Mouse (Mus musculus) hindbrain, embryonic 12.5 days (tissue): ENCODE results near the gene Rcan1. TPM values are rescaled to one million over a fixed set of nuclear protein-coding genes. Genes with fewer than 3 reads are reported as not detected.

Source experiments
- ATAC-seq: fragments of 200-750 bp; cut with Nextera tagmentation; 2 replicates; pipeline ENCODE4 v1.8.0; 2017; ENCODE audit warnings: moderate TSS enrichment; ENCODE audit not compliant: low FRiP score
- H3K27ac ChIP-seq: fragments of 300-500 bp; sonication (generic); 2 replicates; pipeline ENCODE4 v1.5.1; 2016; ENCODE audit warnings: mild to moderate bottlenecking
- H3K27me3 ChIP-seq: fragments of 300-500 bp; sonication (generic); 2 replicates; pipeline ENCODE4 v1.6.1; 2016; ENCODE audit warnings: mild to moderate bottlenecking
- H3K36me3 ChIP-seq: fragments of 300-500 bp; sonication (generic); 2 replicates; pipeline ENCODE4 v1.6.1; 2016; ENCODE audit warnings: mild to moderate bottlenecking
- H3K4me1 ChIP-seq: fragments of 300-500 bp; sonication (generic); 2 replicates; pipeline ENCODE4 v1.6.1; 2016
- H3K4me2 ChIP-seq: fragments of 300-500 bp; sonication (generic); replicated peaks from 2 replicates; pipeline ENCODE4 v1.6.1; 2016; ENCODE audit warnings: mild to moderate bottlenecking
- H3K4me3 ChIP-seq: fragments of 300-500 bp; sonication (generic); 2 replicates; pipeline ENCODE4 v1.5.1; 2016; ENCODE audit warnings: mild to moderate bottlenecking
- H3K9ac ChIP-seq: fragments of 300-500 bp; sonication (generic); 2 replicates; pipeline ENCODE4 v1.6.1; 2016; ENCODE audit warnings: mild to moderate bottlenecking, moderate library complexity
- H3K9me3 ChIP-seq: fragments of 300-500 bp; sonication (generic); replicated peaks from 2 replicates; pipeline ENCODE4 v1.6.1; 2016; ENCODE audit warnings: mild to moderate bottlenecking
- WGBS: fragments of 180-500 bp; shearing (Covaris S2); methylation state at CpG from one replicate; pipeline ENCODE4 v1.1.7; 2016; 5-methylcytosine and 5-hydroxymethylcytosine counted together
- polyA plus RNA-seq: library from polyadenylated mRNA; unstranded; fragments of >200 nt; fragmentation: Nextera tagmentation; extraction: Ambion mirVana; gene quantifications from 2 replicates; pipeline ENCODE4 v1.2.1, GENCODE M21; 2016

Rcan1 gene
- polyA plus RNA-seq, 1 experiment from 2014 or later = 47.2 TPM

- H3K4me1 ChIP-seq = 0 out of 2 replicates have a peak, but pooled peaks cover 7% of the 10 kb centered on the region
- no peak overlapping the region for H3K9ac ChIP-seq
- no peak overlapping the region for H3K4me3 ChIP-seq
- H3K36me3 ChIP-seq = no peaks in the 10 kb centered on the region
- H3K9me3 ChIP-seq = no peaks in the 10 kb centered on the region
- ATAC-seq = no peak
- no peak overlapping the region for H3K4me2 ChIP-seq
- no peak overlapping the region for H3K27ac ChIP-seq
- no peaks in the 10 kb centered on the region for H3K27me3 ChIP-seq
Measured at GRCm38 (mm10) chr16:92383412-92383811, 87.3 kb downstream of the Rcan1 start.

GRCm38 (mm10) chr16:92382508-92382907 is 88.2 kb downstream of the Rcan1 start:
- no peaks in the 10 kb centered on the region for H3K27me3 ChIP-seq
- H3K4me1 ChIP-seq = 0 out of 2 replicates have a peak, but pooled peaks cover 7% of the 10 kb centered on the region
- no peaks in the 10 kb centered on the region for H3K36me3 ChIP-seq
- ATAC-seq = no peak
- H3K27ac ChIP-seq = no peak overlapping the region; the same call in 1 of the 2 replicates
- H3K4me3 ChIP-seq = no peak overlapping the region
- H3K9me3 ChIP-seq = no peaks in the 10 kb centered on the region
- no peak overlapping the region for H3K4me2 ChIP-seq
- H3K9ac ChIP-seq = no peak overlapping the region
- WGBS = 43% methylated on average over 6 of the region's 6 CpGs

GRCm38 (mm10) chr16:92381092-92381491 is 89.6 kb downstream of the Rcan1 start:
- ATAC-seq = no peak
- WGBS = 81% methylated on average over 6 of the region's 6 CpGs
- Histone ChIP-seq H3K9ac (no peak overlapping the region), H3K36me3 (no peaks in the 10 kb centered on the region), H3K4me3 (no peak overlapping the region), H3K4me2 (no peak overlapping the region), H3K4me1 (0 out of 2 replicates have a peak, but pooled peaks cover 7% of the 10 kb centered on the region), H3K9me3 (no peaks in the 10 kb centered on the region), H3K27me3 (no peaks in the 10 kb centered on the region), H3K27ac (no peak overlapping the region)

- H3K4me3 ChIP-seq = no peak overlapping the region
- no peaks in the 10 kb centered on the region for H3K36me3 ChIP-seq
- no peak for ATAC-seq
- H3K27me3 ChIP-seq = no peaks in the 10 kb centered on the region
- no peak overlapping the region for H3K4me2 ChIP-seq
- peaks cover 10% of the 10 kb centered on the region for H3K4me1 ChIP-seq
- no peak overlapping the region for H3K27ac ChIP-seq
- WGBS = 97% methylated on average over 6 of the region's 6 CpGs
- no peaks in the 10 kb centered on the region for H3K9me3 ChIP-seq
- no peak overlapping the region for H3K9ac ChIP-seq
Measured at GRCm38 (mm10) chr16:92376976-92377375, 93.7 kb downstream of the Rcan1 start.

GRCm38 (mm10) chr16:92371623-92372022 is 99.0 kb downstream of the Rcan1 start:
- Histone ChIP-seq H3K4me2 (no peak overlapping the region), H3K27ac (no peak overlapping the region), H3K4me3 (no peak overlapping the region), H3K27me3 (no peaks in the 10 kb centered on the region), H3K9ac (no peak overlapping the region), H3K9me3 (no peaks in the 10 kb centered on the region), H3K36me3 (no peaks in the 10 kb centered on the region), H3K4me1 (peaks cover 23% of the 10 kb centered on the region)
- WGBS = 60% methylated on average over 5 of the region's 5 CpGs
- no peak for ATAC-seq

GRCm38 (mm10) chr16:92369260-92369659 is 101.4 kb downstream of the Rcan1 start:
- peaks cover 34% of the 10 kb centered on the region for H3K4me1 ChIP-seq
- H3K9me3 ChIP-seq = no peaks in the 10 kb centered on the region
- H3K9ac ChIP-seq = no peak overlapping the region
- no peaks in the 10 kb centered on the region for H3K36me3 ChIP-seq
- H3K4me3 ChIP-seq = no peak overlapping the region
- no peaks in the 10 kb centered on the region for H3K27me3 ChIP-seq
- no peak overlapping the region for H3K27ac ChIP-seq
- no peak for ATAC-seq
- H3K4me2 ChIP-seq = no peak overlapping the region
- WGBS = 37% methylated on average over 2 of the region's 2 CpGs

GRCm38 (mm10) chr16:92365477-92365876 is 105.2 kb downstream of the Rcan1 start:
- H3K36me3 ChIP-seq = no peaks in the 10 kb centered on the region
- no peaks in the 10 kb centered on the region for H3K27me3 ChIP-seq
- H3K27ac ChIP-seq = no peak overlapping the region
- no peak overlapping the region for H3K4me3 ChIP-seq
- WGBS = 54% methylated on average over 7 of the region's 7 CpGs
- no peak for ATAC-seq
- no peaks in the 10 kb centered on the region for H3K9me3 ChIP-seq
- H3K9ac ChIP-seq = no peak overlapping the region
- H3K4me2 ChIP-seq = no peak overlapping the region
- H3K4me1 ChIP-seq = peaks cover 11% of the 10 kb centered on the region

- Histone ChIP-seq H3K27me3 (peaks cover 11% of the 10 kb centered on the region; the same call in 1 of the 2 replicates), H3K36me3 (no peaks in the 10 kb centered on the region), H3K9ac (no peak overlapping the region), H3K4me2 (no peak overlapping the region), H3K27ac (no peak overlapping the region), H3K4me3 (no peak overlapping the region), H3K9me3 (no peaks in the 10 kb centered on the region), H3K4me1 (peaks cover 32% of the 10 kb centered on the region)
- no peak for ATAC-seq
- WGBS = 80% methylated on average over 7 of the region's 7 CpGs
Measured at GRCm38 (mm10) chr16:92360711-92361110, 110.0 kb downstream of the Rcan1 start.

GRCm38 (mm10) chr16:92359229-92359628 is 111.4 kb downstream of the Rcan1 start, which contains the start of gene Kcne1:
TSS of gene Kcne1 (minus strand) at chr16:92359468.
- Histone ChIP-seq H3K4me2 (no peak within 1 kb of the TSS), H3K4me3 (no peak within 1 kb of the TSS), H3K9ac (no peak within 1 kb of the TSS), H3K36me3 (no peaks in the 10 kb centered on the region), H3K27me3 (peaks cover 11% of the 10 kb centered on the region; the same call in 1 of the 2 replicates), H3K9me3 (no peaks in the 10 kb centered on the region), H3K27ac (no peak within 1 kb of the TSS), H3K4me1 (peaks cover 26% of the 10 kb centered on the region)
- ATAC-seq = no peak
- 65% methylated on average over 9 of the region's 9 CpGs for WGBS

GRCm38 (mm10) chr16:92358734-92359133 is 111.9 kb downstream of the Rcan1 start:
- Histone ChIP-seq H3K36me3 (no peaks in the 10 kb centered on the region), H3K4me1 (peaks cover 26% of the 10 kb centered on the region), H3K4me2 (no peak overlapping the region), H3K9me3 (no peaks in the 10 kb centered on the region), H3K9ac (no peak overlapping the region), H3K27me3 (peaks cover 11% of the 10 kb centered on the region; the same call in 1 of the 2 replicates), H3K4me3 (no peak overlapping the region), H3K27ac (no peak overlapping the region)
- ATAC-seq = peak; percentile 15; the same call in 1 of the 2 replicates
- 25% methylated on average over 9 of the region's 9 CpGs for WGBS

- no peak overlapping the region for H3K4me2 ChIP-seq
- H3K27me3 ChIP-seq = peaks cover 11% of the 10 kb centered on the region; the same call in 1 of the 2 replicates
- H3K4me3 ChIP-seq = no peak overlapping the region
- H3K9me3 ChIP-seq = no peaks in the 10 kb centered on the region
- WGBS = 28% methylated on average over 10 of the region's 10 CpGs
- no peaks in the 10 kb centered on the region for H3K36me3 ChIP-seq
- H3K27ac ChIP-seq = no peak overlapping the region
- H3K4me1 ChIP-seq = peaks cover 26% of the 10 kb centered on the region
- H3K9ac ChIP-seq = no peak overlapping the region
- no peak for ATAC-seq
Measured at GRCm38 (mm10) chr16:92357566-92357965, 113.1 kb downstream of the Rcan1 start.

- no peaks in the 10 kb centered on the region for H3K36me3 ChIP-seq
- no peak overlapping the region for H3K4me2 ChIP-seq
- H3K4me1 ChIP-seq = peaks cover 26% of the 10 kb centered on the region
- H3K9ac ChIP-seq = no peak overlapping the region
- H3K4me3 ChIP-seq = no peak overlapping the region
- WGBS = 60% methylated on average over 9 of the region's 9 CpGs
- peak; percentile 47; the same call in 1 of the 2 replicates for ATAC-seq
- peaks cover 11% of the 10 kb centered on the region; the same call in 1 of the 2 replicates for H3K27me3 ChIP-seq
- H3K27ac ChIP-seq = no peak overlapping the region
- H3K9me3 ChIP-seq = no peaks in the 10 kb centered on the region
Measured at GRCm38 (mm10) chr16:92357023-92357422, 113.6 kb downstream of the Rcan1 start.

- ATAC-seq = no peak
- Histone ChIP-seq H3K4me1 (peaks cover 26% of the 10 kb centered on the region), H3K27me3 (peaks cover 11% of the 10 kb centered on the region; the same call in 1 of the 2 replicates), H3K4me3 (no peak overlapping the region), H3K4me2 (no peak overlapping the region), H3K9ac (no peak overlapping the region), H3K9me3 (no peaks in the 10 kb centered on the region), H3K36me3 (no peaks in the 10 kb centered on the region), H3K27ac (no peak overlapping the region)
- WGBS = 78% methylated on average over 11 of the region's 11 CpGs
Measured at GRCm38 (mm10) chr16:92355982-92356381, 114.7 kb downstream of the Rcan1 start.
